Mouse (Mus musculus): Measurements from ENCODE around the gene Kcnk4.

- no peak for TF ChIP-seq CTCF (IDR thresholded peaks at IDR 0.05; ENCODE audit: borderline replicate concordance, insufficient read depth, low read length)
- TF ChIP-seq POLR2A (IDR thresholded peaks at IDR 0.05; ENCODE audit: low read depth, low read length): no peak
Measured at GRCm38 (mm10) chr19:6911101-6912074, 22.9 kb downstream of the Kcnk4 start.

All from embryonic fibroblast, embryonic 13.5 days (primary cell).